Mouse (Mus musculus): Measurements from ENCODE around the gene Il17f.
"Not testable (repeated sequence)": the region's sequence is repeated elsewhere in the genome, so short reads cannot be mapped to it uniquely, and the experiment has no call there.

The Il17f gene

GRCm38 (mm10) chr1:20774026-20774730 is 16.2 kb downstream of the Il17f start:
- not testable (repeated sequence) for DNase-seq

- DNase-seq = no peak
Observed at GRCm38 (mm10) chr1:20766526-20766925, 23.9 kb downstream of the Il17f start.

- DNase-seq = no peak
Observed at GRCm38 (mm10) chr1:20761411-20761810, 29.0 kb downstream of the Il17f start.

- DNase-seq = no peak
Observed at GRCm38 (mm10) chr1:20760331-20760730, 30.1 kb downstream of the Il17f start.

GRCm38 (mm10) chr1:20759799-20760198 is 30.6 kb downstream of the Il17f start:
- DNase-seq = no peak

- no peak for DNase-seq
Observed at GRCm38 (mm10) chr1:20757586-20757985, 32.8 kb downstream of the Il17f start.

- no peak for DNase-seq
Observed at GRCm38 (mm10) chr1:20754439-20754838, 36.0 kb downstream of the Il17f start.

GRCm38 (mm10) chr1:20740496-20740998 is 49.9 kb downstream of the Il17f start:
- no peak for DNase-seq

- no peak for DNase-seq
Observed at GRCm38 (mm10) chr1:20738483-20738882, 51.9 kb downstream of the Il17f start.

- no peak for DNase-seq
Observed at GRCm38 (mm10) chr1:20736572-20736971, 53.8 kb downstream of the Il17f start.

- no peak for DNase-seq
Observed at GRCm38 (mm10) chr1:20730903-20731302, 59.5 kb downstream of the Il17f start, which contains the start of gene Il17a. Il17a (plus strand) TSS chr1:20730905.
